Mouse (Mus musculus) central nervous system, embryonic 14 days (tissue): ENCODE measurements around the gene Olfr625-ps1. TPM values are rescaled to one million over a fixed set of nuclear protein-coding genes. Genes with fewer than 3 reads are reported as not detected.

Experiments
- polyA plus RNA-seq: library from polyadenylated mRNA; depleted of rRNA; stranded (reverse); fragments of >200 nt; gene quantifications from 2 replicates; pipeline ENCODE4 v1.2.3, GENCODE M21; 2012; rRNA removed

Gene Olfr625-ps1
- polyA plus RNA-seq = not detected in 2 replicates

DNA sequence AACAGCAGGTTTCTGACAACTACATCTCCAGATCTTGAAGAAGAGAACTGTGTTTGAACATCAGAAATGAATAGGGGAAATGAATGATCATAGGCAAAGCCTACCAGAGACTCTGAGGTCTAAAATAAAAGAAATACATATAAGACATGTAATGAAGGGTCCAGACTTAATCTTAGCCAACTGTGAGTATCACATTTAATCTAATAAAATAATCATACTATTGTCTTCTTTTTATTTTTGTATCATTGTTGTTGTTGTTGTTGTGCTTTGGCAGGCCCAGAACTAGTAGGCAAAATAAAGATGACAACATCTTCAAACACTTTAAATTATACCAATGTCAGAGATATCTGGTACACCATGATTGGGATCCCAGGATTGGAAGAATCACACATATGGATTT, at the start of gene Olfr625-ps1:
Gene Olfr625-ps1 (plus strand): TSS at position 301 of the 400 bp plus-strand sequence.

DNA sequence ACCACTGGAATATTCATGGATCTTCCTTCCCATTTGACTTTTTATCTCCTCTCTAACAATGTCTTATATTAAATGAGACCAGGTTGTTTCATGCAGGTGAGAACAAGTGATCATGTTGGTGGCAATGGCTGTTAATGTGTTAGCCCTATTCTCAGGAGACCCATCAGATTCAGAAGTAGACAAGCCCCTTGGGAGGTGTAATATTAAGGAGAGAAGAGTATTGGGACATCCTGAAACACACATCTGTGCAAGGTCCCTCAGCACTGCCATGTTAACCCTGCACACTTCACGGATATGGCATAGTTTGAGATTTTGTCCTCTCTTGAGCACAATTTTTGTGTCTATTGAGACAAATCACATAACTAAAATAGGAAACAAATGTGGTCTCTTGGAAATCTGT, 39.9 kb upstream of the Olfr625-ps1 start, which contains the start of gene Olfr622:
Gene Olfr622 (minus strand): TSS at position 101 of the 400 bp plus-strand sequence.

DNA sequence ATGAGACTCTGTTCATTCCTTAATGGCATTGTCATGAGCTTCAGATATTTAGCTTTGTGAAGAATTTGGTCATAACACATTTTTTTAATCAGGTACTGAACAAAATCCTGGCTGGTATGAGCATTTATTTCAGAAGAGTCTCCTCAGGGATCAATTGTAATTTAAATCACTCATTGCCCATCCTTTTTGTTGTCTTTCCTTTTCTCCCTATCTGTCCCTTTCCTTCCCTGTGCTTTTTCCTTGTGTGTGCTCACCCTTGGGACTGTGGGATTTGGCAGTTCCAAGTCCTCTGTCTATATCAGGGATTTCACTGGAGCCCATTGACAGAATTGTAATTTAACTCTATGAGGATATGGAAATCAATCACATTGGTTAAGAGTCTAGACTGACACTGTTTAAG, 18.9 kb upstream of the Olfr625-ps1 start, which contains the start of gene Olfr623:
Gene Olfr623 (minus strand): TSS at position 101 of the 400 bp plus-strand sequence.

GRCm38 (mm10) chr7:103671091-103671490, 11.4 kb upstream of the Olfr625-ps1 start, which contains the start of gene Olfr624:
Gene Olfr624 (minus strand): TSS chr7:103671191.

DNA sequence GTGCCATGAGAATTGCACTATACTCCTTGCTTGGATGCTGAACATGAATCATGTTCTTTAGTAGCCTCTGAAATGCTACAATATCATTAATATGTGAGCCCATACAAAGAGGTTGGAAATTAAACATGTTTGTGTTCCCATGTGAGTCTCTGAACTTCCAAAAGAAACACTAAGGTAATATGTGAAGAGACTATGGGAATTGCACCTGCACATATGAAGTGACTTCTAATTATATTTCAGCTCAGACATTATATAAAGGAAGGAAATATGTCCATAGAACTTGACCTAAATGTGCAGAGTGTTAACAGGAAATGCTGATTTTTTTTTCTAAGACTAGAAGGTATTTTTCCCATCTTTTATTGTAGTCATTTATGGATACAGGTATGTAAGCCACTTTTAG, 31.9 kb downstream of the Olfr625-ps1 start, which contains the start of gene Olfr243:
Gene Olfr243 (plus strand): TSS at position 301 of the 400 bp plus-strand sequence.

DNA sequence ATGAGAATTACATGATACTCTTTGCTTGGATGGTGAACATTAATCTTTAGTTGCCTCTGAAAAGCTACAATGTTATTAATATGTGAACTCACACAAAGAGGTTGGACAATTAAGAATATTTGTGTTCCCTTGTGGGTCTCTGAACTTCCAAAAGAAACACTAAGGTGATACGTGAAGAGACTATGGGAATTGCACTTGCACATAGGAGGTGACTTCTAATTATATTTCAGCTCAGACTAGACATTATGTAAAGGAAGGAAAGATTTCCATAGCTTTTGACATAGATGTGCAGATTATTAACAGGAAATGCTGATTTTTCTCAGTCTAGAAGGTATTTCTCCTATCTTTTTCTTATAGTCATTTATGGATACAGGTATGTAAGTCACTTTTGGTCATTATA, 47.6 kb downstream of the Olfr625-ps1 start, which contains the start of gene Olfr628:
Gene Olfr628 (plus strand): TSS at position 301 of the 400 bp plus-strand sequence.

Other genes with a start within 250 kb of the Olfr625-ps1 start
- not detected in 2 replicates for gene Olfr605, start 237.3 kb upstream of the Olfr625-ps1 start, polyA plus RNA-seq
- not detected in 2 replicates for gene Olfr606, start 233.7 kb upstream of the Olfr625-ps1 start, polyA plus RNA-seq
- gene Olfr607, start 218.6 kb upstream of the Olfr625-ps1 start, polyA plus RNA-seq = not detected in 2 replicates
- gene Olfr608, start 212.8 kb upstream of the Olfr625-ps1 start, polyA plus RNA-seq = not detected in 2 replicates
- not detected in 2 replicates for gene Olfr609, start 184.7 kb upstream of the Olfr625-ps1 start, polyA plus RNA-seq
- not detected in 2 replicates for gene Olfr610, start 170.6 kb upstream of the Olfr625-ps1 start, polyA plus RNA-seq
- not detected in 2 replicates for gene Olfr611, start 161.9 kb upstream of the Olfr625-ps1 start, polyA plus RNA-seq
- not detected in 2 replicates for gene Olfr612, start 140.0 kb upstream of the Olfr625-ps1 start, polyA plus RNA-seq
- not detected in 2 replicates for gene Olfr613, start 134.6 kb upstream of the Olfr625-ps1 start, polyA plus RNA-seq
- not detected in 2 replicates for gene Olfr615, start 126.6 kb upstream of the Olfr625-ps1 start, polyA plus RNA-seq
- gene Olfr616, start 113.6 kb upstream of the Olfr625-ps1 start, polyA plus RNA-seq = not detected in 2 replicates
- gene Olfr617, start 109.7 kb upstream of the Olfr625-ps1 start, polyA plus RNA-seq = not detected in 2 replicates
- gene Olfr618, start 92.6 kb upstream of the Olfr625-ps1 start, polyA plus RNA-seq = 0.08 TPM in 1 of 2 replicates, not detected in the other
- gene Olfr619, start 82.1 kb upstream of the Olfr625-ps1 start, polyA plus RNA-seq = not detected in 2 replicates
- not detected in 2 replicates for gene Olfr620, start 70.2 kb upstream of the Olfr625-ps1 start, polyA plus RNA-seq
- gene Olfr622, start 40.0 kb upstream of the Olfr625-ps1 start, polyA plus RNA-seq = 0.06 TPM in 1 of 2 replicates, not detected in the other
- not detected in 2 replicates for gene Olfr623, start 19.0 kb upstream of the Olfr625-ps1 start, polyA plus RNA-seq
- gene Olfr624, start 11.5 kb upstream of the Olfr625-ps1 start, polyA plus RNA-seq = 0.01 TPM in 1 of 2 replicates, not detected in the other
- gene Olfr243, start 32.0 kb downstream of the Olfr625-ps1 start, polyA plus RNA-seq = not detected in 2 replicates
- gene Olfr628, start 47.7 kb downstream of the Olfr625-ps1 start, polyA plus RNA-seq = not detected in 2 replicates
- not detected in 2 replicates for gene Olfr629, start 62.2 kb downstream of the Olfr625-ps1 start, polyA plus RNA-seq
- gene Olfr630, start 74.6 kb downstream of the Olfr625-ps1 start, polyA plus RNA-seq = not detected in 2 replicates
- gene Olfr69, start 88.9 kb downstream of the Olfr625-ps1 start, polyA plus RNA-seq = not detected in 2 replicates
- not detected in 2 replicates for gene Olfr68, start 97.0 kb downstream of the Olfr625-ps1 start, polyA plus RNA-seq
- gene Olfr67, start 109.1 kb downstream of the Olfr625-ps1 start, polyA plus RNA-seq = not detected in 2 replicates
- gene Hbb-bt, start 131.3 kb downstream of the Olfr625-ps1 start, polyA plus RNA-seq = 762 and 1,375 TPM in 2 replicates
- 2,826 and 5,558 TPM in 2 replicates for gene Hbb-bs, start 145.4 kb downstream of the Olfr625-ps1 start, polyA plus RNA-seq
- not detected in 2 replicates for gene Hbb-bh2, start 157.8 kb downstream of the Olfr625-ps1 start, polyA plus RNA-seq
- gene Hbb-bh1, start 160.4 kb downstream of the Olfr625-ps1 start, polyA plus RNA-seq = 7.1 and 8.0 TPM in 2 replicates
- gene Hbb-y, start 170.5 kb downstream of the Olfr625-ps1 start, polyA plus RNA-seq = 602 and 840 TPM in 2 replicates
- gene Olfr66, start 203.5 kb downstream of the Olfr625-ps1 start, polyA plus RNA-seq = not detected in 2 replicates
- not detected in 2 replicates for gene Olfr64, start 211.8 kb downstream of the Olfr625-ps1 start, polyA plus RNA-seq
- not detected in 2 replicates for gene Olfr65, start 220.8 kb downstream of the Olfr625-ps1 start, polyA plus RNA-seq
- gene Olfr631, start 246.1 kb downstream of the Olfr625-ps1 start, polyA plus RNA-seq = not detected in 2 replicates